Mouse (Mus musculus) forebrain, embryonic 10.5 days (tissue): ENCODE measurements around the gene Ogfr. TPM values are rescaled to one million over a fixed set of nuclear protein-coding genes. Genes with fewer than 3 reads are reported as not detected.
A peak's percentile ranks its signal among the peaks of the same experiment; 100 is the strongest.

ENCODE experiments used
- DNase-seq: peaks from one replicate; pipeline ENCODE4 v3.0.0-alpha.2; 2017; ENCODE audit warnings: low spot score; ENCODE audit errors: extremely low spot score
- H3K27ac ChIP-seq: fragments of 300-500 bp; sonication (generic); 2 replicates; pipeline ENCODE4 v1.5.1; 2016; ENCODE audit warnings: mild to moderate bottlenecking
- H3K27me3 ChIP-seq: fragments of 300-500 bp; sonication (generic); 2 replicates; pipeline ENCODE4 v1.6.1; 2016; ENCODE audit warnings: mild to moderate bottlenecking; ENCODE audit not compliant: poor library complexity, severe bottlenecking
- H3K36me3 ChIP-seq: fragments of 300-500 bp; sonication (generic); replicated peaks from 2 replicates; pipeline ENCODE4 v1.6.1; 2016; ENCODE audit warnings: mild to moderate bottlenecking, moderate library complexity
- H3K4me1 ChIP-seq: fragments of 300-500 bp; sonication (generic); 2 replicates; pipeline ENCODE4 v1.6.1; 2016
- H3K4me3 ChIP-seq: fragments of 300-500 bp; sonication (generic); 2 replicates; pipeline ENCODE4 v1.5.1; 2016; ENCODE audit warnings: mild to moderate bottlenecking, moderate library complexity
- H3K9me3 ChIP-seq: fragments of 300-500 bp; sonication (generic); 2 replicates; pipeline ENCODE4 v1.6.1; 2016; ENCODE audit warnings: mild to moderate bottlenecking, moderate library complexity
- WGBS: fragments of 180-500 bp; shearing (Covaris S2); methylation state at CpG from one replicate; pipeline ENCODE4 v1.1.7; 2016; 5-methylcytosine and 5-hydroxymethylcytosine counted together
- polyA plus RNA-seq: library from polyadenylated mRNA; unstranded; fragments of >200 nt; fragmentation: Nextera tagmentation; extraction: Ambion mirVana; gene quantifications from 2 replicates; pipeline ENCODE4 v1.2.1, GENCODE M21; 2016

The Ogfr gene
- polyA plus RNA-seq, 1 experiment from 2014 or later = 104 TPM

DNA sequence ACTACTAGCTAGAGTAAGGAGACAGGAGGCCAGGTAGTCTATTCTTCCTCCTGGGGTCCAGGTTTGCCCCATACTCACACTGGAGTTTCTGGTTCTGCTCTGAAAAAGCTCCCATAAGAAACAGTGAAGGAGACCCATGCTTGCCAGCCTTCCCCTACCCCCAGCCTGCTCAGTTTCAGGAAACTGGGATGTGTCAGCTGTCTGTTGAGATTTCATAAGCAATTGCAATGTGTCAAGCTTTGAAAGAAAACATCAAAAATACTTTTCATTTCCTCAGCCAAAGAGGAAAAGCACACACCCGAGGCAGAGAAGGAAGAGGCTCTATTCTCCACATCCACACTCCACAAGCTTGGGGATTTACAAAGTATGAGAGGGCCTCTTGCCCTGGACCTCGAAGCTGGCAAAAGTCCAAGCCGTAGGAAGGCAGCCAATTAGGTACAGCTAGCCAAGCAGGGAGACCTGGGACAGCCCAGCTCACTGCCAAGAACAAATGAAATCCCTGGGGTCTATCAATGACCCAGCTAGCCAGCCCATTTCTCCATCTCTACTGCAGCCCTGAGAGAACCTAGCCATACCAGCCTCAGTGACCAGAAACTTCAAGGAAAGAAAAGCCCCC lies 19.9 kb upstream of the Ogfr start:
- Histone ChIP-seq H3K27me3 (no peaks in the 10 kb centered on the region), H3K27ac (no peak overlapping the region), H3K36me3 (no peaks in the 10 kb centered on the region), H3K9me3 (no peaks in the 10 kb centered on the region), H3K4me1 (peaks cover 12% of the 10 kb centered on the region), H3K4me3 (no peak overlapping the region)
- DNase-seq = no peak
- 71% methylated on average over 3 of the region's 3 CpGs for WGBS

DNA sequence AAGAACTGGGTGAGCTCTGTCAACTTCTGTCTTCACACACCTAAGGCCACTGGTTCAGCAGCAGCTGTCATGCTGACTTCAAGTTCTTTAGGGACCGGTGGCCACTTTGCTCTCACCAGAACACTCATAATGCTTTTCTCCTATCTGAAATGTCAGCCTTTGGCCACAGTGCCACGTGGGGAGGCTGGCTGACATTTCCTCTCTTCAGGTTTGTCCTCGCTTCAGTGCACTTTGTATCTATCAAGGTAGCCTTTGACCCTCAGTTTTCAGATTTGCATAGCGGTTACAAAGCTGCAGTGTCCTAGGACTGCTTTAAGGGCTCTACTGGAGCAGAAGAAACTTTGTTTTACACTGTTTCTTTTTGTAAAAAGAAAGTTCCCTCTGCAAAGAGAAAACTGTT lies 12.6 kb upstream of the Ogfr start:
- peaks cover 8% of the 10 kb centered on the region; the same call in 1 of the 2 replicates for H3K27me3 ChIP-seq
- no peak overlapping the region for H3K4me3 ChIP-seq
- H3K36me3 ChIP-seq = no peaks in the 10 kb centered on the region
- DNase-seq = no peak
- no peak overlapping the region for H3K27ac ChIP-seq
- peaks cover 22% of the 10 kb centered on the region for H3K4me1 ChIP-seq
- 55% methylated on average over 4 of the region's 4 CpGs for WGBS
- no peaks in the 10 kb centered on the region for H3K9me3 ChIP-seq

- H3K36me3 ChIP-seq = no peaks in the 10 kb centered on the region
- DNase-seq = peak; percentile 72
- peaks cover 8% of the 10 kb centered on the region; the same call in 1 of the 2 replicates for H3K27me3 ChIP-seq
- H3K4me3 ChIP-seq = no peak overlapping the region
- no peaks in the 10 kb centered on the region for H3K9me3 ChIP-seq
- no peak overlapping the region for H3K27ac ChIP-seq
- 14% methylated on average over 3 of the region's 3 CpGs for WGBS
- peaks cover 38% of the 10 kb centered on the region for H3K4me1 ChIP-seq
These were observed 10.4 kb upstream of the Ogfr start for GRCm38 (mm10) chr2:180578686-180579085.

DNA sequence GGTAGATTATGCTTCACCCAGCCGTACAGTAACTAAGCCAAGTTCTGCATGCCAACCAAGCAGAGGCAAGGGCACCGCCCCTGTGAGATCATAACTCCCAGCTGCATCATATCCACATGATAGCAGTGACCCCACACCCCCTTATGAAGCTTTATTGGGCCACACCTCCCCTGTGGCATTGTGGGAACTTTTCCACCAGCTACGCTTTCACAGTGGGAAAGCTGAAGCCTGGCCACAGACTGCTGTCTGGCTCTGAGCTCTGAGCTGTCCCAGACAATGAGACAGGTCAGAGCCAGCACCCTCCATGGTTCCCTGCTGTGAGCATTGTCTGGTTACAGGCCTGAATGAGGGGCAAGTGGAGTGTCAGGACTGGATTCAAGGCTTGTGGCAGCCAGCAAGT lies 8.0 kb upstream of the Ogfr start, which contains the start of gene Mrgbp:
Gene Mrgbp (plus strand): TSS at position 303 of the 400 bp plus-strand sequence.
- peaks cover 41% of the 10 kb centered on the region for H3K4me1 ChIP-seq
- H3K27me3 ChIP-seq = peaks cover 8% of the 10 kb centered on the region; the same call in 1 of the 2 replicates
- H3K4me3 ChIP-seq = no peak within 1 kb of the TSS
- no peak for DNase-seq
- H3K27ac ChIP-seq = no peak within 1 kb of the TSS
- WGBS = 83% methylated on average over 3 of the region's 3 CpGs
- H3K9me3 ChIP-seq = no peaks in the 10 kb centered on the region
- H3K36me3 ChIP-seq = peaks cover 22% of the 10 kb centered on the region

GRCm38 (mm10) chr2:180582481-180583153 lies 6.4 kb upstream of the Ogfr start:
- H3K4me3 ChIP-seq = peak overlapping the region; percentile 79
- H3K4me1 ChIP-seq = peaks cover 35% of the 10 kb centered on the region
- no peaks in the 10 kb centered on the region for H3K9me3 ChIP-seq
- DNase-seq = peak; percentile 96
- WGBS = under 1% methylated on average over 57 of the region's 57 CpGs
- peaks cover 37% of the 10 kb centered on the region for H3K36me3 ChIP-seq
- H3K27me3 ChIP-seq = peaks cover 8% of the 10 kb centered on the region; the same call in 1 of the 2 replicates
- peak overlapping the region; percentile 98 for H3K27ac ChIP-seq

DNA sequence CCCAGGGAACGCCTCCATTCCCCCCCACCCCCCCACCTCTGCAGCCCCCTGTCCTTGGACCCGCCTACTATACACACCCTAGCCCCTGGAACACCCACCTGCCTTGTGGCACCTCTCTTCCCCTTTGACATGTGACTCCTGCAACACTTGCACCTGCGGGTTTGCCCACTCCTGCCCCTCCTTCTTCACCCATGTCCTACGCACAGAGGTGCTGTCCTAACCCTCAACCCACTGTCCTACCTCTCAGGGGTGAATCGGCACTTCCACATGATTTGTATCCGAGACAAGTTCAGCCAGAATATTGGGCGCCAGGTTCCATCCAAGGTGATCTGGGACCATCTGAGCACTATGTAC lies 5.9 kb upstream of the Ogfr start:
- Histone ChIP-seq H3K4me3 (peak overlapping the region; percentile 79), H3K4me1 (peaks cover 35% of the 10 kb centered on the region), H3K36me3 (peaks cover 37% of the 10 kb centered on the region), H3K27ac (peak overlapping the region; percentile 98), H3K9me3 (no peaks in the 10 kb centered on the region), H3K27me3 (peaks cover 8% of the 10 kb centered on the region; the same call in 1 of the 2 replicates)
- no peak for DNase-seq
- WGBS = 34% methylated on average over 7 of the region's 7 CpGs

DNA sequence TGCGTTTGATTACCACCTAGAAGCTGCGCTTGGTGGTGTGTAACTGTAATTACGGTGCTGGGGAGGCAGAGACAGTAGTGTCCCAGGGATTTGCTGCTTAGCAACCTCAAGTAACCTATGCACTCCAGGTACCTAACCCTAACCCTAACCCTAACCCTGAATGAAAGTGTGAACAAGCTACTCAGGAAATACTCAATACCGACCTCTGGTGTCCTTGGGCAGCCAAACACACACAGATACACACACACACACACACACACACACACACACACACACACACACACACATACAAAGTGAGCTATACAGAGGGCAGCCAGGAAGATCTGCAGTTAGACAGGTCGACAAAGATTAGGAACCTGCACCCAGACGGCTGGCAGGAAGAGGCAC lies 316 bp upstream of the Ogfr start:
- Histone ChIP-seq H3K4me3 (peak overlapping the region; percentile 86), H3K27me3 (no peaks in the 10 kb centered on the region), H3K36me3 (peaks cover 71% of the 10 kb centered on the region), H3K27ac (peak overlapping the region; percentile 95), H3K4me1 (peaks cover 35% of the 10 kb centered on the region), H3K9me3 (no peaks in the 10 kb centered on the region)
- WGBS = 49% methylated on average over 6 of the region's 6 CpGs
- DNase-seq = no peak

DNA sequence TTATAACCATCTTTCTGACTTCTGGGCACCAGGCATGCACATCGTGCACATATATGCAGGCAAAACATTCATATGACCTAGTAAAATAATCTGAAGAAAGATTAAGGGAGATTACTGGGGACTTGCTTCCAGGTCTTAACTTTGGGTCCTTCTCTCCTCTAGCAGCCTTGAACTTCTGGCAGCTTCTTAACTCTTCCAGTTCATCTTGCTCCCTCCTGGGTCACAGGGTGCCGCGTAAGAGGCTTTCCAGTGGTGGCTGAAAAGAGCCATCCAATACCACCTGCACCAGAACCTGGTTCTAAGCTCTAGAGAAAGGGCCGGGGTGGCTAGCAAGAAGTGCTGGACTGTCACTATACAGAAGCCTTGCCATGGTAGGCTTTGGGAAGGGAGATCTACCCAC lies 8.4 kb downstream of the Ogfr start, which contains the start of gene Col9a3:
Gene Col9a3 (plus strand): TSS at position 301 of the 400 bp plus-strand sequence.
- peaks cover 44% of the 10 kb centered on the region for H3K4me1 ChIP-seq
- H3K27ac ChIP-seq = peak within 1 kb of the TSS; percentile 76
- H3K9me3 ChIP-seq = no peaks in the 10 kb centered on the region
- peaks cover 55% of the 10 kb centered on the region for H3K27me3 ChIP-seq
- peaks cover 41% of the 10 kb centered on the region for H3K36me3 ChIP-seq
- H3K4me3 ChIP-seq = peak within 1 kb of the TSS; percentile 51
- DNase-seq = no peak
- WGBS = 48% methylated on average over 4 of the region's 4 CpGs

DNA sequence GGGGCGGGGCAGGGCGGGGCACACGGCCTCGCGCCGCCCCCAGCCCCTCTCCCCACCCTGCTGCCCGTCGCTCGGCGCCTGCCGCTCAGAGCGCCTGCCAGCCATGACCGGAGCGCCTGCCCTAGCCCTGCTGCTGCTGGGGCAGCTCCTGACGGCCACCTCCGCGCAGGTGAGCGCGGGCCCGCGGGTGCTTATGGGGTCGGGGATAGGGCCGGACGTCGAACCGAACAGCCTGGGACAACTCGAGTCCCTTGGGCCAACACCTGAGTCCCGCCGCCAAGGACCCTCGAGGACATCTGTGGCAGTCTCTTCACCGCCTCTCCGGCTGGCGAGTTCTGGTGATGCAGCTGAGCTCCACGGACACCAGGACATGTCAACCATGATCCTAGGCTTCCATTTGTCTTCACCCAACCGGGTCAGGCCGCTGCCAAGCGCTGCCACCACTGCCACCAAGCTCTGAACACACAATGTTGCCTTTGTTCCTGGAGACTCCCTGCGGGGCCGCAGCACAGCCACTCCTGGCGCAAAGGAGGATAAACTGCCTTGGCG lies 9.2 kb downstream of the Ogfr start:
- WGBS = under 1% methylated on average over 41 of the region's 41 CpGs
- peaks cover 34% of the 10 kb centered on the region for H3K36me3 ChIP-seq
- peak; percentile 49 for DNase-seq
- peaks cover 55% of the 10 kb centered on the region for H3K27me3 ChIP-seq
- peak overlapping the region; percentile 76 for H3K27ac ChIP-seq
- H3K9me3 ChIP-seq = no peaks in the 10 kb centered on the region
- H3K4me1 ChIP-seq = peaks cover 44% of the 10 kb centered on the region
- H3K4me3 ChIP-seq = peak overlapping the region; percentile 51

DNA sequence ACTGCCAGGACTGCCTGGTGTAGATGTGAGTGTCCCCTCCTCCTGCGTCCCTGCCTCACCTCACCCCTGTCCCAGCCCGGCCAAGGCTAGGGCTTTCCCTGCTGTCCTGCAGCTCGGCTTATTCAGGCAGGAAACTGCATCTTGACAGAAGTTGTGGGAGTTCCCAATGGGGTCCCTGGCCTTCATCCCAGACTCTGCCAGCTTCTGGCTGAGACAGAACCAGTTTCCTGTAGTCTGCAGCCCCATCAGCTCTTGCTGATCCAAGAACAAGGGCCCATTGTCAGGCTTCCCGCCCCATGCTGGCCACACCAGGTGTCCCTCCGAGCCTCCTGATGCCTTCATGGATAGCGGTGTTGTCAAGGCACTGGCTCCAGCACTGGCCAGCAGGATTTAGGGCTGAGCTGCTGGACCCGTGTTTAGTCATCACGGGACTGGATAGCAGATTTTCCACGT lies 11.6 kb downstream of the Ogfr start:
- no peaks in the 10 kb centered on the region for H3K9me3 ChIP-seq
- peaks cover 55% of the 10 kb centered on the region for H3K27me3 ChIP-seq
- no peak overlapping the region for H3K4me3 ChIP-seq
- H3K4me1 ChIP-seq = peaks cover 34% of the 10 kb centered on the region
- DNase-seq = no peak
- H3K36me3 ChIP-seq = peaks cover 10% of the 10 kb centered on the region
- WGBS = 10% methylated on average over 9 of the region's 9 CpGs
- H3K27ac ChIP-seq = peak overlapping the region; percentile 31; the same call in 1 of the 2 replicates

- no peak for DNase-seq
- Histone ChIP-seq H3K36me3 (no peaks in the 10 kb centered on the region), H3K27ac (no peak overlapping the region), H3K27me3 (peaks cover 16% of the 10 kb centered on the region), H3K4me3 (no peak overlapping the region), H3K9me3 (no peaks in the 10 kb centered on the region), H3K4me1 (peaks cover 15% of the 10 kb centered on the region)
- WGBS = 71% methylated on average over 6 of the region's 6 CpGs
These were observed 15.7 kb downstream of the Ogfr start for GRCm38 (mm10) chr2:180604781-180605180.

DNA sequence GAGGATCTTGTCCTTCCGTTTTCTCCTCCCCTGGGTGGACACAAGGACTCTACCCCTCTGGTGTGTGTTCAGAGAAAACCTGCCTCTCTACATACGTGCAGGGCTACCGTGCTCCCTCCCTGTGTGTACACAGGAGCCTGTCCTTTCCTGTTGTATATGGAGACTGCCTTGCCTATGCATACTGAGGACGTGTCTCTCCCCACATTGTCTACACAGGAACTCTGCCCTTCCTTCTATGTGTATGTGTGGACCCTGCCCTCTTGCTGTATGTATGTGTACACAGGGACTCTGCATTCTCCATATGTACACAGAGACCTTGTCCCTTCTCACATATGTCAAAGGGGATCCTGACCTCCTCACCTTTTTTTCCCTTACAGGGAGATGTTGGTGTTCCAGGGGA lies 21.2 kb downstream of the Ogfr start:
- H3K9me3 ChIP-seq = no peaks in the 10 kb centered on the region
- no peaks in the 10 kb centered on the region for H3K4me1 ChIP-seq
- no peak overlapping the region for H3K27ac ChIP-seq
- H3K27me3 ChIP-seq = no peaks in the 10 kb centered on the region
- H3K4me3 ChIP-seq = no peak overlapping the region
- 88% methylated on average over 4 of the region's 4 CpGs for WGBS
- DNase-seq = no peak
- H3K36me3 ChIP-seq = no peaks in the 10 kb centered on the region

- no peaks in the 10 kb centered on the region for H3K9me3 ChIP-seq
- H3K4me3 ChIP-seq = no peak overlapping the region
- no peak overlapping the region for H3K27ac ChIP-seq
- no peaks in the 10 kb centered on the region for H3K27me3 ChIP-seq
- H3K4me1 ChIP-seq = no peaks in the 10 kb centered on the region
- no peak for DNase-seq
- WGBS = 80% methylated on average over 2 of the region's 2 CpGs
- no peaks in the 10 kb centered on the region for H3K36me3 ChIP-seq
These were observed 22.8 kb downstream of the Ogfr start for GRCm38 (mm10) chr2:180611882-180612281.
